Mouse (Mus musculus) ES-E14 (cell line): ENCODE measurements around the gene Pafah2.

Source experiments
- CHD2 ChIP-seq: IDR thresholded peaks from 2 replicates; pipeline ENCODE4 v1.6.1; 2014; ENCODE audit warnings: mild to moderate bottlenecking, low read depth, low read length, inconsistent platforms
- MAFK ChIP-seq: IDR thresholded peaks from 2 replicates; pipeline ENCODE4 v1.6.1; 2014; ENCODE audit warnings: mild to moderate bottlenecking, low read depth, low read length, inconsistent platforms; ENCODE audit not compliant: insufficient read depth
- ZC3H11A ChIP-seq: IDR thresholded peaks from 2 replicates; pipeline ENCODE4 v1.6.1; 2012; ENCODE audit warnings: low read depth, mild to moderate bottlenecking, inconsistent platforms, low read length, borderline replicate concordance

- no peak for TF ChIP-seq CHD2
- TF ChIP-seq MAFK = no peak
- no peak for TF ChIP-seq ZC3H11A
Observed at GRCm38 (mm10) chr4:134401181-134401661, 5.1 kb downstream of the Pafah2 start.
